Mouse (Mus musculus): ENCODE results near the gene Gm3373. TPM values are rescaled to one million over a fixed set of nuclear protein-coding genes. Genes with fewer than 3 reads are reported as not detected.
"Not testable (repeated sequence)": the region's sequence is repeated elsewhere in the genome, so short reads cannot be mapped to it uniquely, and the experiment has no call there.

Gene Gm3373
- total RNA-seq (2021), result under 1 TPM in 1 of 2 experiments, not detected in 1; 0.20 TPM

GRCm38 (mm10) chr14:5741477-5741876 lies at the start of gene Gm3373:
Gene Gm3373, minus strand, starts transcription at chr14:5741577.
- DNase-seq (ENCODE audit: low spot score); intact Hi-C loops (cut with DNase I): not testable (repeated sequence)

- DNase-seq (ENCODE audit: low spot score); intact Hi-C loops (cut with DNase I): not testable (repeated sequence)
These were observed 54.0 kb downstream of the Gm3373 start, which contains the start of gene Gm9603 for GRCm38 (mm10) chr14:5687357-5687756. Gene Gm9603, minus strand, starts transcription at chr14:5687457.

Other genes starting within 250 kb of the Gm3373 start
- gene Gm3488, start 239.9 kb downstream of the Gm3373 start, total RNA-seq (2021), result under 1 TPM; 0.31 to 0.39 TPM
- not detected for gene Gm3532, start 203.1 kb downstream of the Gm3373 start, total RNA-seq (2021)
- gene Gm8265, start 108.5 kb downstream of the Gm3373 start, total RNA-seq (2021), result not detected
- gene Gm9603, start 54.1 kb downstream of the Gm3373 start, total RNA-seq (2021), result not detected
- gene Gm3383, start 66.4 kb upstream of the Gm3373 start, total RNA-seq (2021), result under 1 TPM; 0.31 to 0.65 TPM
- gene Gm3424, start 88.8 kb upstream of the Gm3373 start, total RNA-seq (2021), result not detected
- under 1 TPM in 1 of 2 experiments, not detected in 1; 0.42 TPM for gene Gm8237, start 138.8 kb upstream of the Gm3373 start, total RNA-seq (2021)
- gene Gm3248, start 220.2 kb upstream of the Gm3373 start, total RNA-seq (2021), result under 1 TPM; 0.13 to 0.25 TPM
- not detected for gene Gm3453, start 237.6 kb upstream of the Gm3373 start, total RNA-seq (2021)

Data from heart, postnatal 25 days (tissue).